Mouse (Mus musculus) heart, adult 2 months (tissue): ENCODE results near the gene Csf2ra.

ENCODE experiments used
- CTCF ChIP-seq: fragments of 200-600 bp; IDR thresholded peaks from 2 replicates; pipeline ENCODE4 v1.8.1; 2022; ENCODE audit warnings: antibody characterized with exemption, mild to moderate bottlenecking, moderate library complexity
- POLR2A ChIP-seq: fragments of 200-500 bp; IDR thresholded peaks from 2 replicates; pipeline ENCODE4 v1.6.1; 2011; ENCODE audit warnings: mild to moderate bottlenecking, low read depth, low read length, control low read depth; ENCODE audit not compliant: insufficient read depth

DNA sequence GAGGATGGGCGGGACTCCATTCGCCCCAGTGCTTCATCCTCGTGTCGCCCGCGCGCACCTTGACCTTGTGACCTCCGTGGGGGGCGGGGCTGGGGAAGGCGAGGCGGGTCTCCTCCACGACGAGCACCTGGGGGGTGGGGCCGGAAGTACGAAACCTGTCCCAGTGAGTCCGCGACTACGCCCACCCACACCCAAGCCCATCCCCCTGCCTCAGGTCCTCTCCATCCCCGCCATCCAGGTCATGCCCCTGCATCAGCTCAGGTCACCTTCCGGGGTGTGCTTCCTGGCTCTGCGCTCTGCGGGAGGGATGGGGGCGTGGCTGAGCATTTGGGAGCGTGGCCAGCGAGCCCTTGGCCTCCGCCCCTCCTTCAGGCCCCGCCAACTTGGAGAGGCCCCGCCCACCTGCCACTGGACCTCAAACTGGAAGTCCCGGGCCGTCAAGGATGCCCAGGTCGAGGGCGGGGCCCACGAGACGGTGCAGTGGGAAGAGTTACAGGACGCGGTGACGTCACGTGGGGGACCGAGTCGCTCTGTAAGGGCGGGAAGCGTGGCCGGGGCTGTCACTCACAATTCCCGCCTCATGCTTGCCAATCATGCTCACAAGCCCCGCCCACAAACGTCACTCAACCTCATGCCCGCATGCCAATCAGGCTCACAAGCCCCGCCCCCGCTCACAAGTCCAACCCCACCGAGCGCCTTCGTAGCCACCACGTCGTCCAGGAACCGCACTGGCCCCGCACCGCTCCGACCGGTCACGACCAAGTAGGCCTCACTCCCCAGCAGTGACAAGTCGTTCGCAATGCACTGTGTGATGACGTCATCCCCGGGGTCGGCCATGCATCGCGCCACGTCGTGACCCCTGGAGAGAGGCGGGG lies 2.5 kb downstream of the Csf2ra start:
- TF ChIP-seq POLR2A (no peak), CTCF (no peak)
